Comparison of ENCODE assay signal across 28 mouse cellular contexts in genomic region chr19:16075512-16076086, GRCm38 (mm10). TPM values are rescaled to one million over a fixed set of nuclear protein-coding genes. Genes with fewer than 3 reads are reported as not detected.
A peak's percentile ranks its signal among the peaks of the same experiment; 100 is the strongest.
DNase-seq lines count a peak whose midpoint lies in the region; ATAC-seq and TF ChIP-seq lines count a peak whose summit lies in the region.
"Had no signal": no experiment of that assay in that cellular context is flagged by ENCODE, and none has a peak within 500 bp of the region (broad histone marks: within the 10 kb centered on the region; RNA-seq: fewer than 3 reads in every experiment).

No protein-coding gene starts in this region.

- H3K4me2 ChIP-seq in hindbrain, embryonic 14.5 days (replicated peaks): no peak overlapping the region
- H3K4me2 ChIP-seq in hindbrain, embryonic 12.5 days (replicated peaks): no peak overlapping the region
- H3K4me2 ChIP-seq in midbrain, embryonic 13.5 days (replicated peaks): no peak overlapping the region
- H3K4me2 ChIP-seq: embryonic facial prominence, embryonic 15.5 days; forebrain, embryonic 12.5 days; heart, embryonic 13.5 days; hindbrain, embryonic 15.5 days; limb, embryonic 15.5 days; liver, embryonic 13.5 days had no signal

- DNase-seq in hindbrain, embryonic 14.5 days (ENCODE audit: low spot score): no peak
- DNase-seq in midbrain, embryonic 10.5 days (ENCODE audit: low spot score): no peak
- DNase-seq in MN1 (ENCODE audit: low spot score): peak; percentile 60
- DNase-seq in brain, embryonic 14.5 days (ENCODE audit: low read depth): peak; percentile 33
- DNase-seq in ovary, postnatal 36 days (ENCODE audit: low spot score): no peak
- DNase-seq: adrenal gland, postnatal 14 days; cerebellum, adult 11-12 months; cerebellum, adult 9-11 months; embryo, embryonic 11 days; forebrain, postnatal 0 days; heart, postnatal 10 days; kidney, adult 18-20 months; kidney, postnatal 36 days; liver, embryonic 13.5 days; lung, adult 18-20 months; lung, postnatal 10 days; right cerebral cortex, adult 18-20 months; spleen, adult 18-20 months; thymus, postnatal 14 days had no signal

- TF ChIP-seq CTCF in brain, embryonic 14.5 days (IDR thresholded peaks at IDR 0.05; ENCODE audit: borderline replicate concordance, extremely low read depth, insufficient read depth, insufficient read length): no peak

- H3K9ac ChIP-seq in hindbrain, embryonic 14.5 days: no peak overlapping the region
- H3K9ac ChIP-seq in hindbrain, embryonic 12.5 days: no peak overlapping the region
- no peak overlapping the region for H3K9ac ChIP-seq in midbrain, embryonic 13.5 days (replicated peaks)
- H3K9ac ChIP-seq: embryonic facial prominence, embryonic 15.5 days; forebrain, embryonic 12.5 days; forebrain, postnatal 0 days; heart, embryonic 13.5 days; hindbrain, embryonic 15.5 days; limb, embryonic 15.5 days; liver, embryonic 13.5 days had no signal

- H3K4me1 ChIP-seq in hindbrain, embryonic 14.5 days (replicated peaks; ENCODE audit: control insufficient read depth, insufficient read depth, low read length): no peaks in the 10 kb centered on the region
- H3K4me1 ChIP-seq in hindbrain, embryonic 12.5 days: no peaks in the 10 kb centered on the region
- H3K4me1 ChIP-seq in midbrain, embryonic 13.5 days (replicated peaks): no peaks in the 10 kb centered on the region
- no peaks in the 10 kb centered on the region for H3K4me1 ChIP-seq in midbrain, embryonic 10.5 days
- H3K4me1 ChIP-seq: embryonic facial prominence, embryonic 15.5 days; forebrain, embryonic 12.5 days; heart, embryonic 13.5 days; hindbrain, embryonic 15.5 days; limb, embryonic 10.5 days; limb, embryonic 15.5 days; liver, embryonic 13.5 days had no signal

- no peak overlapping the region for H3K27ac ChIP-seq in hindbrain, embryonic 14.5 days
- H3K27ac ChIP-seq in hindbrain, embryonic 12.5 days: no peak overlapping the region
- H3K27ac ChIP-seq in midbrain, embryonic 13.5 days: no peak overlapping the region
- no peak overlapping the region for H3K27ac ChIP-seq in midbrain, embryonic 10.5 days (replicated peaks)
- H3K27ac ChIP-seq: embryonic facial prominence, embryonic 15.5 days; forebrain, embryonic 12.5 days; heart, embryonic 13.5 days; hindbrain, embryonic 15.5 days; limb, embryonic 10.5 days; limb, embryonic 15.5 days; liver, embryonic 13.5 days had no signal

- H3K4me3 ChIP-seq in hindbrain, embryonic 14.5 days (replicated peaks; ENCODE audit: low read length): no peak overlapping the region
- H3K4me3 ChIP-seq in hindbrain, embryonic 12.5 days: no peak overlapping the region
- no peak overlapping the region for H3K4me3 ChIP-seq in midbrain, embryonic 13.5 days (replicated peaks)
- no peak overlapping the region for H3K4me3 ChIP-seq in midbrain, embryonic 10.5 days
- H3K4me3 ChIP-seq: embryonic facial prominence, embryonic 15.5 days; forebrain, embryonic 12.5 days; heart, embryonic 13.5 days; hindbrain, embryonic 15.5 days; limb, embryonic 10.5 days; limb, embryonic 15.5 days; liver, embryonic 13.5 days had no signal

- ATAC-seq in hindbrain, embryonic 14.5 days (ENCODE audit: low FRiP score): 0 out of 2 replicates have a peak, but pooled peaks have one; percentile 14
- no peak for ATAC-seq in hindbrain, embryonic 12.5 days (ENCODE audit: low FRiP score)
- ATAC-seq in midbrain, embryonic 13.5 days: peak; percentile 55; the same call in 1 of the 2 replicates
- ATAC-seq: CD4-positive, CD25-positive, alpha-beta regulatory T cell, adult 4 months; forebrain, postnatal 0 days had no signal

- TF ChIP-seq POLR2A in brain, embryonic 14.5 days (IDR thresholded peaks at IDR 0.05; ENCODE audit: borderline replicate concordance, extremely low read depth, insufficient read depth, insufficient read length, poor library complexity, severe bottlenecking): no peak

- WGBS in hindbrain, embryonic 14.5 days: 29% methylated on average over 2 of the region's 2 CpGs
- 48% methylated on average over 2 of the region's 2 CpGs for WGBS in hindbrain, embryonic 12.5 days
- WGBS in midbrain, embryonic 13.5 days: 26% methylated on average over 2 of the region's 2 CpGs
- 75% methylated on average over 2 of the region's 2 CpGs for WGBS in midbrain, embryonic 10.5 days

- 0 out of 2 replicates have a peak, but pooled peaks cover 4% of the 10 kb centered on the region for H3K9me3 ChIP-seq in hindbrain, embryonic 14.5 days (ENCODE audit: control insufficient read depth, low read length)
- H3K9me3 ChIP-seq in hindbrain, embryonic 12.5 days (replicated peaks): peaks cover 7% of the 10 kb centered on the region; the same call in 1 of the 2 replicates
- H3K9me3 ChIP-seq in midbrain, embryonic 13.5 days: peaks cover 9% of the 10 kb centered on the region; the same call in 1 of the 2 replicates
- H3K9me3 ChIP-seq in midbrain, embryonic 10.5 days (replicated peaks): peaks cover 5% of the 10 kb centered on the region
- H3K9me3 ChIP-seq: embryonic facial prominence, embryonic 15.5 days; hindbrain, embryonic 15.5 days; limb, embryonic 10.5 days; limb, embryonic 15.5 days; liver, embryonic 13.5 days had no signal

- no peaks in the 10 kb centered on the region for H3K27me3 ChIP-seq in hindbrain, embryonic 14.5 days (ENCODE audit: control insufficient read depth, insufficient read depth, low read length)
- H3K27me3 ChIP-seq in hindbrain, embryonic 12.5 days: no peaks in the 10 kb centered on the region
- no peaks in the 10 kb centered on the region for H3K27me3 ChIP-seq in midbrain, embryonic 13.5 days
- H3K27me3 ChIP-seq in midbrain, embryonic 10.5 days (ENCODE audit: low read depth, poor library complexity, severe bottlenecking): no peaks in the 10 kb centered on the region
- H3K27me3 ChIP-seq: embryonic facial prominence, embryonic 15.5 days; forebrain, embryonic 12.5 days; heart, embryonic 13.5 days; hindbrain, embryonic 15.5 days; limb, embryonic 15.5 days; liver, embryonic 13.5 days had no signal

- H3K36me3 ChIP-seq in hindbrain, embryonic 14.5 days (replicated peaks; ENCODE audit: control insufficient read depth, insufficient read depth): no peaks in the 10 kb centered on the region
- no peaks in the 10 kb centered on the region for H3K36me3 ChIP-seq in hindbrain, embryonic 12.5 days
- no peaks in the 10 kb centered on the region for H3K36me3 ChIP-seq in midbrain, embryonic 13.5 days
- no peaks in the 10 kb centered on the region for H3K36me3 ChIP-seq in midbrain, embryonic 10.5 days
- H3K36me3 ChIP-seq: embryonic facial prominence, embryonic 15.5 days; forebrain, embryonic 12.5 days; heart, embryonic 13.5 days; hindbrain, embryonic 15.5 days; limb, embryonic 10.5 days; limb, embryonic 15.5 days; liver, embryonic 13.5 days had no signal

RNA-seq across cellular contexts. Expression of gene Gnaq, which starts 57.0 kb away (rescaled TPM):
- polyA plus RNA-seq in hindbrain, embryonic 14.5 days (2014; fragmentation: Nextera tagmentation; extraction: Ambion mirVana): 48.4 and 53.0 TPM in 2 replicates
- polyA plus RNA-seq in hindbrain, embryonic 12.5 days (2016; fragmentation: Nextera tagmentation; extraction: Ambion mirVana): 49.3 and 54.4 TPM in 2 replicates
- 79.8 and 82.7 TPM in 2 replicates for polyA plus RNA-seq in midbrain, embryonic 13.5 days (2015; fragmentation: Nextera tagmentation; extraction: Ambion mirVana)
- 20.9 and 27.5 TPM in 2 replicates for polyA plus RNA-seq in midbrain, embryonic 10.5 days (2016; fragmentation: Nextera tagmentation; extraction: Ambion mirVana)
- polyA plus RNA-seq in brain, embryonic 14.5 days (2012; rRNA removed): 48.9 and 83.4 TPM in 2 replicates

Comparison
In these comparisons a context has a peak if more than half of its experiments do, and no peak if none do; other contexts are left out.
1. DNase-seq: peak in MN1 (single experiment) and brain, embryonic 14.5 days (single experiment); none in hindbrain, embryonic 14.5 days (single experiment), midbrain, embryonic 10.5 days (single experiment) and ovary, postnatal 36 days (single experiment).